Mouse (Mus musculus) C2C12 (cell line): ENCODE results near the gene Gcc2. TPM values are rescaled to one million over a fixed set of nuclear protein-coding genes. Genes with fewer than 3 reads are reported as not detected.

Source experiments
- H3K27me3 ChIP-seq: one replicate; pipeline ENCODE4 v1.6.1; 2011; ENCODE audit not compliant: control insufficient read depth, insufficient read depth, insufficient read length
- H3K36me3 ChIP-seq: one replicate; pipeline ENCODE4 v1.6.1; 2011; ENCODE audit not compliant: control insufficient read depth, insufficient read depth
- H3K4me3 ChIP-seq: one replicate; pipeline ENCODE4 v1.5.1; 2011; ENCODE audit warnings: mild to moderate bottlenecking, control low read depth; ENCODE audit not compliant: poor library complexity, insufficient read depth, severe bottlenecking
- H3K79me2 ChIP-seq: one replicate; pipeline ENCODE4 v1.6.1; 2011; ENCODE audit not compliant: control insufficient read depth, insufficient read depth
- H3K79me3 ChIP-seq: one replicate; pipeline ENCODE4 v1.6.1; 2011; ENCODE audit warnings: low read depth, control low read depth
- H3ac ChIP-seq: one replicate; pipeline ENCODE3; 2011; ENCODE audit warnings: low read depth; ENCODE audit not compliant: control insufficient read depth, insufficient read length
- CEBPB ChIP-seq: IDR thresholded peaks from one replicate; pipeline ENCODE4 v1.6.1; 2011; ENCODE audit warnings: low read depth, mild to moderate bottlenecking, control low read depth, moderate library complexity
- CTCF ChIP-seq: IDR thresholded peaks from one replicate; pipeline ENCODE4 v1.5.1; 2011; ENCODE audit not compliant: control insufficient read depth, insufficient read depth, insufficient read length
- FOSL1 ChIP-seq: IDR thresholded peaks from one replicate; pipeline ENCODE4 v1.8.0; 2011; ENCODE audit warnings: mild to moderate bottlenecking, low read length; ENCODE audit not compliant: poor library complexity, insufficient read depth, severe bottlenecking
- MAX ChIP-seq: IDR thresholded peaks from one replicate; pipeline ENCODE4 v1.6.1; 2011; ENCODE audit warnings: mild to moderate bottlenecking, control low read depth
- MYOD1 ChIP-seq: IDR thresholded peaks from one replicate; pipeline ENCODE4 v1.6.1; 2011; ENCODE audit warnings: low read depth; ENCODE audit not compliant: control insufficient read depth, insufficient read length
- MYOG ChIP-seq: IDR thresholded peaks from one replicate; pipeline ENCODE4 v1.6.1; 2011; ENCODE audit not compliant: control insufficient read depth, insufficient read length; ENCODE audit errors: extremely low read depth
- USF1 ChIP-seq: IDR thresholded peaks from one replicate; pipeline ENCODE4 v1.6.1; 2011; ENCODE audit warnings: low read depth, mild to moderate bottlenecking, control low read depth, moderate library complexity
- long read RNA-seq, 2 experiments: library from polyadenylated mRNA; unstranded; transcript quantifications; one replicate each; pipeline ENCODE4 v2.0.0; 2019 to 2020
- polyA plus RNA-seq: library from polyadenylated mRNA; unstranded; fragments of >200 nt; fragmentation: generic; extraction: Trizol; gene quantifications from one replicate; pipeline ENCODE4 v1.2.1, GENCODE M21; 2012; ENCODE audit warnings: missing spikeins

Gcc2 gene
- polyA plus RNA-seq = 4.1 TPM
- long read RNA-seq, experiment 1, partial matches to known transcripts = 17 of 19 reads
- long read RNA-seq, experiment 1, other reads (novel, unspliced or antisense) = 2 of 19 reads
- long read RNA-seq, experiment 2, partial matches to known transcripts = 26 of 29 reads
- long read RNA-seq, experiment 2, other reads (novel, unspliced or antisense) = 3 of 29 reads

- H3K79me2 ChIP-seq = peaks cover 6% of the 10 kb centered on the region
- peak within 1 kb of the TSS; percentile 78 for H3K4me3 ChIP-seq
- H3K36me3 ChIP-seq = peaks cover 7% of the 10 kb centered on the region
- no peaks in the 10 kb centered on the region for H3K27me3 ChIP-seq
- peak; percentile 71 for TF ChIP-seq MAX
- TF ChIP-seq FOSL1 = no peak
- TF ChIP-seq CTCF = no peak
- TF ChIP-seq MYOD1 = no peak
- no peak for TF ChIP-seq CEBPB
- no peak for TF ChIP-seq MYOG
- H3ac ChIP-seq = peak within 1 kb of the TSS; percentile 56
- no peaks in the 10 kb centered on the region for H3K79me3 ChIP-seq
These were observed at the start of gene Gcc2 for GRCm38 (mm10) chr10:58255213-58255892. Gcc2 (plus strand) TSS chr10:58255497.

- TF ChIP-seq FOSL1 = no peak
- TF ChIP-seq MYOG = no peak
- no peak for TF ChIP-seq MAX
- Histone ChIP-seq H3K27me3 (no peaks in the 10 kb centered on the region), H3K4me3 (no peak overlapping the region), H3K79me3 (no peaks in the 10 kb centered on the region), H3K36me3 (no peaks in the 10 kb centered on the region), H3ac (no peak overlapping the region), H3K79me2 (no peaks in the 10 kb centered on the region)
These were observed 49.3 kb upstream of the Gcc2 start for GRCm38 (mm10) chr10:58205986-58206385.

- TF ChIP-seq CTCF = no peak
- TF ChIP-seq FOSL1 = no peak
- no peak for TF ChIP-seq USF1
- TF ChIP-seq MAX = no peak
- no peak for TF ChIP-seq MYOG
- no peak for TF ChIP-seq MYOD1
- no peak for TF ChIP-seq CEBPB
- no peaks in the 10 kb centered on the region for H3K79me2 ChIP-seq
- H3ac ChIP-seq = no peak overlapping the region
- H3K36me3 ChIP-seq = no peaks in the 10 kb centered on the region
- no peaks in the 10 kb centered on the region for H3K27me3 ChIP-seq
- no peaks in the 10 kb centered on the region for H3K79me3 ChIP-seq
- H3K4me3 ChIP-seq = no peak overlapping the region
These were observed 48.5 kb upstream of the Gcc2 start for GRCm38 (mm10) chr10:58206639-58207404.

- no peak overlapping the region for H3K4me3 ChIP-seq
- no peaks in the 10 kb centered on the region for H3K79me3 ChIP-seq
- no peaks in the 10 kb centered on the region for H3K36me3 ChIP-seq
- no peak overlapping the region for H3ac ChIP-seq
- peaks cover 3% of the 10 kb centered on the region for H3K27me3 ChIP-seq
- no peak for TF ChIP-seq CTCF
- no peak for TF ChIP-seq USF1
- TF ChIP-seq CEBPB = no peak
- no peak for TF ChIP-seq MYOG
- TF ChIP-seq FOSL1 = no peak
- no peak for TF ChIP-seq MAX
- no peak for TF ChIP-seq MYOD1
- H3K79me2 ChIP-seq = no peaks in the 10 kb centered on the region
These were observed 45.4 kb upstream of the Gcc2 start for GRCm38 (mm10) chr10:58209710-58210467.

- TF ChIP-seq CTCF (no peak), MAX (no peak), FOSL1 (no peak), MYOG (no peak), CEBPB (no peak), MYOD1 (no peak), USF1 (no peak)
- Histone ChIP-seq H3K79me3 (no peaks in the 10 kb centered on the region), H3K4me3 (no peak overlapping the region), H3K79me2 (no peaks in the 10 kb centered on the region), H3K36me3 (no peaks in the 10 kb centered on the region), H3K27me3 (peaks cover 3% of the 10 kb centered on the region), H3ac (no peak overlapping the region)
These were observed 44.8 kb upstream of the Gcc2 start for GRCm38 (mm10) chr10:58210514-58210913.
